Mouse (Mus musculus) cerebellum, postnatal 10 days (tissue): ENCODE results near the gene Dcaf17.
A peak's percentile ranks its signal among the peaks of the same experiment; 100 is the strongest.

Source experiments
- DNase-seq, 2 experiments: peaks; one replicate each; pipeline ENCODE4 v3.0.0; 2021; ENCODE audit warnings: mixed read lengths in 2 of 2

The Dcaf17 gene

DNA sequence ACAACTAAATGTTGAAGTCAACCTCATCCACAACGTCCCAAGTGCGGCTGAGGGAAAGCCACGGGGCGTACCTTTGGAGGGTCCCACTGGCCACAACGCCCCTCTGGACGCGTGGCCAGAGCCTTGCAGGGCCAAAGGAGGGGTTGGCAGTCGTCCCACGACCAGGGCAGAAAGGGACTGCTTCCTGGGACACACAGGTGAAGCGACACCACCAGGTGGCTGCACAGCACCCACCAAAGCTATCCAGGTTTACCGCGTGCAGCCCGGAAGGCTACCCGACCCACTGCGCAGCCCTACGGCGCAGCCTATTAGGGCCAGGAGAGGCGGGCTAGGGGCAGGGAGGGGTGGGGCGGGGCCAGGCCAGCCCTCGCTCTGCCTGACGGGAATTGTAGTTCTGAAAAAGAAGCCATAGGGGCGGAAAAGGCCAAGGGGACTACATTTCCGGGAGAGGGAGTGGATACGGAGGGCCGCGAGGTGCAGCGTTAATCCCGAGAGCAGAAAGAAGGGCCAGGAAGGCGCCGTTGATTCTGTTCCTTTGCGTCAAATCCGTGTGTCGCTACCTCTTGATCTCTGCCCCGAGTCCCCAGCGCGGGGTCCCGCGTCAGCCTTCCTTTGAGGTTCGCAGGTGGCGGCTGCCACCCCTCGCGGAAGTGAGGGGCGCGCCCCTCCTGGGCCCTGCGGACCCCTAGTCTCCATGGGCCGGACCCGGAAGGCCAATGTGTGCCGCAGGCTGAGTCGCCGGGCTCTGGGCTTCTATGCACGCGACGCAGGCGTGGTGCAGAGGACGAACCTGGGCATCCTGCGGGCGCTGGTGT is at the start of gene Dcaf17, which contains the start of gene Mettl8:
Gene Dcaf17 (plus strand): TSS at position 29 of the 815 bp plus-strand sequence.
Gene Mettl8 (minus strand): TSS at position 284 of the 815 bp plus-strand sequence.
- DNase-seq: peak; percentile 95 to 97

- DNase-seq: no peak
These were observed 43.3 kb upstream of the Dcaf17 start for GRCm38 (mm10) chr2:71011816-71012215.

GRCm38 (mm10) chr2:71013521-71013920 is 41.6 kb upstream of the Dcaf17 start:
- DNase-seq: no peak

DNA sequence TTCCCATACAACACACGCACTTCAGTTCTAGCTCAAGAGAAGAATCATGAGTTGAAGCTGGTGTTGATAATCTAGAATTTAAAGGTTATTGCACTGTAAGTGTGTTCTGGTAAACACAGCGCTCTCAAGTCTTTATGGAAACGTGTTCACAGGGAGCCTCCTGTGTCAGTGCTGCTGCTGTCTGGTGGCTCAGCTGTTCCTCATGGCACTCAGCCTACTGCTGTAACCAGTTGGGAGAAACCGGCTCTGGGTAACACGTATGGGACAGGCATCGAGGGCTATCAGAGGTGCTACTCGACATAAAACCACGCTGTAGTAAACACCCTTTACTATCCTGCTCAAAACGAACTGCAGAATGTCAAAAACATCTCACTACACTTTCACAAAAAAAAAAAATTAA is 35.9 kb upstream of the Dcaf17 start:
- DNase-seq: peak; percentile 67 to 74

DNA sequence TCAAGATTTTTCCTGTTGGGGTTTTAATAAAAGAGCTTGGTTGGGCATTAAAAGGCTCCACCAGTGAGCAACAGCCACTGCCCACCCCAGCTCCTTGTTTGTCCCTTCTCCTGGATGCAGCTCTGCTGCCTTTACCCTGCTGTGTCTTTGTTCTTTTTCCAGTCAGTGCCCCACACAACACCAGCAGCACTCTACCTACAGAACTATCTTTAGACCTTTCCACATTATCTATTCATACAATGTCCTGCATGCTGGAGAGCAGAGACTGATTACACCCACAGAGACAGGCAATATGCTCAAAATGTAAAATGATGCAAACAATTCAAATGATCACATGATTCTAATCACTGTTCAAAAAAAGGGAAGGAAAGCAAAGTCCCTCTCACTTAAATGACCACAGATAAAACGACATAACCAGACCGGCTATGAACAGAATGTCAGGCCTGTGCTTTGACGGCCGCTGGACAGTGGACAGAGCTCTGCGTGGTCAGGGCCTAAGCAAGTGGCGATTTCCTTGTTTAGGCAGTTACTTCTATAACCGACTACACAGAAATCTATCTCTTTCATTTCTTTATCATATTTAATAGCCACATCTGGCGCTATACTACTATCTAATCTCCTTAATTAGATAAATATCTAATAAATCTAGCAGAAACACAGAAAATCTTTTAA is 35.3 kb upstream of the Dcaf17 start:
- no peak for DNase-seq

- no peak for DNase-seq
These were observed 34.5 kb upstream of the Dcaf17 start for GRCm38 (mm10) chr2:71020674-71021073.

DNA sequence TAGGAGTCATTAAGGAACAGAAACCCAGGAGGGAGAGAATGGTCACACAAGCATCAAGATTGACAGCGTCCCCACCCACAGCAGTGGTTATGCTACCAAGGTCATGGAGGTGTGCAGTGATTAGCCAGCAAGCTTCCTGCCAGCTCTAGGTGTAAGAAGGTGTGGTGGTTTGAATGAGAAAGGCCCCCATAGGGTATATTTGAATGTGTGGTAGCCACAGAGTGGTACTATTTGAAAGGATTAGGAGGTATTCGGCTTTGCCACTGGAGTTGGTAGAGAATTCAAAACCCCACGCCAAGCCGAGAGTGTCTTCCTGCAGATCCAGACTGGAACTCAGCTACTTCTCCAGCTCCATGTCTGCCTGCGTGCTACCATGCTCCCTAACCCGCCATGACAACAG is 32.1 kb upstream of the Dcaf17 start:
- DNase-seq: no peak

GRCm38 (mm10) chr2:71023986-71024385 is 31.1 kb upstream of the Dcaf17 start:
- DNase-seq: no peak

- DNase-seq: no peak
These were observed 29.4 kb upstream of the Dcaf17 start for GRCm38 (mm10) chr2:71025576-71026315.

- peak; percentile 41 to 47 for DNase-seq
These were observed 28.3 kb upstream of the Dcaf17 start for GRCm38 (mm10) chr2:71026787-71027186.

GRCm38 (mm10) chr2:71027631-71028030 is 27.5 kb upstream of the Dcaf17 start:
- DNase-seq: no peak

DNA sequence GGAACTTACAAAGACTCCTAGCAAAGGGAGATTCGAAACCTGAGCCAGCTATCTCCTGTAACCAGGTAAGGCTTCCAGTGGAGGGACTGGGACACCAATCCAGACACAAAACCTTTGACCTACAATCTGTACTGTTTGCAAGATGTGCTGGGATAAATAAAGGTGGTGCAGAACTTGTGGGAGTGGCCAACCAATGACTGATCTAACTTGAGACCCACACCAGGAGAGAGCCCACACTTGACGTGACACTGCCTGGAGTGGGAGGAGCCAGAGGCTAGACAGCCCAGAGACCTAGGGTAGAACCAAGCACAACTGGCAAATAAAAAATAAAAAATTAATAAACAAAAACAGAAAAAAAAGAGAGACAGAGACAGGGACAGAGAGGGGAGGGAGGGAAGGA is 24.5 kb upstream of the Dcaf17 start:
- DNase-seq: no peak

- DNase-seq: no peak
These were observed 22.9 kb upstream of the Dcaf17 start for GRCm38 (mm10) chr2:71031973-71032794.

- DNase-seq: no peak
These were observed 22.1 kb upstream of the Dcaf17 start for GRCm38 (mm10) chr2:71033014-71033413.

DNA sequence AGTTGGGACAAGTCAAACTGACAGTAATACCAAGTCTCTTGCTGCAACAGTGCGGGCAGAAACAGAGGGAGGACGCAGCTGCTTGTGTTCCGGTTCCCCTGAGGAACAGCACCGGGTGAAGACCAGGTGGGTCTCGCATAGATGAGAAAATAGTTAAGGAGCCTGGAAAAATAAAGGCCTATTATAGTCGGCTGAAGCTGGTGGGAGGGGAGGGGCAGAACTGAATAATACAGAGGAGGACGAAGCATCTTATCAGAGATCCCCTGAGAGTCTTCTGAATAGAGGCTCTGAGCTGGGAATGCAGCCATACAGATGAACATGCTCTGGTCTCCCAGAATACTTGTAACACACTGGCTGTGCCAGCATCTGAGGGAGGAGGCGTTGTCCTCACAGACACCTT is 21.1 kb upstream of the Dcaf17 start:
- DNase-seq: no peak

GRCm38 (mm10) chr2:71037447-71037846 is 17.7 kb upstream of the Dcaf17 start:
- no peak for DNase-seq

DNA sequence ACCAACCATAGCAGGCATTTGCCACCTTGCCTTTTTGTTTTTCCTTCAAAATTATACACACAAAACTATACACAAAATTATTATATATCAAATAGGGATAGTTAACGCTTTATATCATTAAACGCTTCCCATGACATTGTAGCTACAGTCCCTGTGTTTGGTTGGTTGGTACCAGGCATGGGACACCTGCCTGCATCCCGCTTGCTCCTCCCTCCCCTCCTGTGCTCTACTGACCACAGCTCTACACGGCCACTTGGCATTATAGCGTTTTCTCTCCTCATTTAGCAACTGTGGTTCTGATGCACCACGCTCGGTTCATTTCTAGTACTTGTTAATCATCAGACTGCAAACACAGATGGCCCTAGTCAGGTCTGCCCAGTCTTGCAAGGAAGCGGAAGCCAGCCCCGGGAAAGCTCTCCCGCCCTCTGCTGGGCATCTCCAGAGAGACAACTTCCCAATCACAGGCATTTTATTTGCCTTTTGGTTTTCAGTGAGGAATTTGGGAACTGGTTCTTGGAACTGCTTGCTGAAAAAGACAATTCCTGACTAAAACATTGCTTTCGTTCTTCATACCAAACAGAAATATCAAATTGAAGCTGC is 15.5 kb upstream of the Dcaf17 start:
- peak; percentile 92 to 93 for DNase-seq

GRCm38 (mm10) chr2:71046151-71046550 is 9.0 kb upstream of the Dcaf17 start:
- DNase-seq: no peak

- no peak for DNase-seq
These were observed 8.3 kb upstream of the Dcaf17 start for GRCm38 (mm10) chr2:71046751-71047320.

- DNase-seq: no peak
These were observed 6.2 kb upstream of the Dcaf17 start for GRCm38 (mm10) chr2:71048896-71049295.

- DNase-seq: no peak
These were observed 4.6 kb upstream of the Dcaf17 start for GRCm38 (mm10) chr2:71050511-71050910.

GRCm38 (mm10) chr2:71054716-71055115 is 412 bp upstream of the Dcaf17 start:
- no peak for DNase-seq
